Mouse (Mus musculus) right cerebral cortex, postnatal 14 days (tissue): Measurements from ENCODE around the gene Nek8.

Source experiments
- DNase-seq: peaks from one replicate; pipeline ENCODE4 v3.0.0; 2022

The Nek8 gene

GRCm38 (mm10) chr11:78182961-78183844 lies 6.7 kb upstream of the Nek8 start, which contains the start of gene Rpl23a:
TSS of gene Rpl23a (minus strand) at chr11:78183584.
- peak; percentile 75 for DNase-seq

GRCm38 (mm10) chr11:78182450-78182849 lies 6.0 kb upstream of the Nek8 start:
- DNase-seq = no peak

GRCm38 (mm10) chr11:78181830-78182357 lies 5.4 kb upstream of the Nek8 start:
- DNase-seq = no peak

GRCm38 (mm10) chr11:78180081-78180761 lies 3.7 kb upstream of the Nek8 start:
- no peak for DNase-seq

GRCm38 (mm10) chr11:78179438-78179999 lies 3.0 kb upstream of the Nek8 start:
- DNase-seq = no peak

- peak; percentile 68 for DNase-seq
Observed at GRCm38 (mm10) chr11:78178859-78179437, 2.5 kb upstream of the Nek8 start.

- peak; percentile 92 for DNase-seq
Observed at GRCm38 (mm10) chr11:78177903-78178858, 1.7 kb upstream of the Nek8 start.

GRCm38 (mm10) chr11:78177437-78177836 lies 962 bp upstream of the Nek8 start:
- DNase-seq = no peak

GRCm38 (mm10) chr11:78176905-78177331 lies 443 bp upstream of the Nek8 start:
- DNase-seq = no peak

GRCm38 (mm10) chr11:78175771-78176401 lies 589 bp downstream of the Nek8 start:
- no peak for DNase-seq

- DNase-seq = no peak
Observed at GRCm38 (mm10) chr11:78174506-78174905, 2.0 kb downstream of the Nek8 start.

- DNase-seq = no peak
Observed at GRCm38 (mm10) chr11:78172748-78173383, 3.6 kb downstream of the Nek8 start.

GRCm38 (mm10) chr11:78172034-78172747 lies 4.3 kb downstream of the Nek8 start:
- DNase-seq = no peak

GRCm38 (mm10) chr11:78171328-78171727 lies 5.1 kb downstream of the Nek8 start:
- no peak for DNase-seq

- no peak for DNase-seq
Observed at GRCm38 (mm10) chr11:78170306-78170705, 6.2 kb downstream of the Nek8 start.

- DNase-seq = peak; percentile 17
Observed at GRCm38 (mm10) chr11:78168541-78169468, 7.7 kb downstream of the Nek8 start.

GRCm38 (mm10) chr11:78167257-78167959 lies 9.1 kb downstream of the Nek8 start:
- no peak for DNase-seq

GRCm38 (mm10) chr11:78166640-78167039 lies 9.8 kb downstream of the Nek8 start:
- DNase-seq = no peak
